Mouse (Mus musculus) cerebellum, adult 8-10 months (tissue): ENCODE data around the gene Rasal3.

Experiments used
- DNase-seq: peaks from one replicate; pipeline ENCODE4 v3.0.0; 2022

The Rasal3 gene

DNA sequence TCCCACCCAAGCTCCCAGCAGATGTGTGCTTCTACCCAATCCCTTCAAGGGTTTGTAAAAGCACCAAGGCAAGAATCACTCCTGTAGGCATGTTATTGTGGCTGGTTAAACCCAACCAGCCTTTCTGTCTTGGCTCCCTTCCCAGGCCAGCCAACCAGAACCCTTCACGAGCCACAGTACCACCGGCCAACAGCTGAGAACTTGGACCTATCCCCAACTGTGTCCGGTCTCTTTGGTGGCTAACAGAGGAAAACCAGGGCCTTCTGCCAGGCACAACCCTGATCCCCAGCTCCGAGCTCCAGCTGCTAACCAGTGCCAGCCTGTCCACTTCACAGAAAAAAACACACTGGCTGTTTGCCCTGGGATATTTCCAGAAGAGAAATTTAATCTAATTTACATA, 49.7 kb downstream of the Rasal3 start:
- peak; percentile 63 for DNase-seq

DNA sequence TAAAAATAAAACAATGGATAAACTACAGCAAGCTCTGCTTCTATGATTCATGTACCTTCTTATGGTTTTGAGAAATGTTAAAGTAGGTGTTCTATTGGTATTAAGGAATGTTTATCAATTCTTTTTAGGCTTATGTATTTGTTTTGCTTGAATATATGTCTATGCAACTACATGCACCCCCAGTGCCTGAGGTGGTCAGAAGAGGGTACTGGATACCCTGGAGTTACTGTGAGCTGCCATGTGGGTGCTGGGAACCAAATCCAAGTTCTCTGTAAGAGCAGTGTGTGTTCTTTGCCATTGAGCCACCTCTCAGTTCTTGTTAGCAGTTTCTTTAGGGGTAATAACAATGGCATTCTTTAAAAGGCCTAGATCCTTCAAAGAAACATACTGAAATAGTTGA, 51.7 kb downstream of the Rasal3 start:
- DNase-seq, result no peak

- DNase-seq, result no peak
Measured at GRCm38 (mm10) chr17:32351269-32351668, 52.1 kb downstream of the Rasal3 start.

DNA sequence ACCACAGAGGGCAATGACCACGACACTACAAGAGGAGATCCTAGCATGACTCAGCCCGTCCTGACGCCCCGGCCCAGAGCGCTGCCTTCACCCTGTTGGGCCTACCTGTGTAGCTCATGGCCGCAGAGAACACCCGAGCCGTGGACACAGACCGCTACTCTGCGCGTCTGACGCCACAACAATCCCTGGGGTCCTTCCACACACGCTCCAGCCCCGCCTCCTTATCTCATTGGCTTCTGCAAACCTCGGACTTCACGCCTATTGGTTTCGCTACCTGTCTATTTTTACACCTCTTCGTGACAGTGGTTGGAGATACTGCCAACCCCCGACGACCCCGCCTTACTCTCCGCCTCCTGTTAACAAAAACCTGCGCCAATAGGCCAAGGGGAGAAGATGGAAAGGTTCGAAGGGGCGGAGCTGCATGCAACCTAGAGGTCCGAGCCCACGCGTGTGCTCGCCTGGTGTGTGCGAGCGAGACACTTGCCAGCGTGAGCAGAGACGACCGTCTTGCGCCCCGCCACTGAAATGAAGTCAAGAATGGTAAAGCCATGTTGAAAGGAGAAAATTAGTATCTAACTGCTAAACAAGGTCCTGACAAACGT, 52.9 kb downstream of the Rasal3 start, which contains the start of gene Akap8l:
Akap8l (minus strand) TSS at position 226 of the 602 bp plus-strand sequence.
- DNase-seq, result peak; percentile 97

- no peak for DNase-seq
Measured at GRCm38 (mm10) chr17:32349851-32350381, 53.5 kb downstream of the Rasal3 start.

GRCm38 (mm10) chr17:32349037-32349732, 54.2 kb downstream of the Rasal3 start:
- peak; percentile 47 for DNase-seq

GRCm38 (mm10) chr17:32348406-32348805, 55.0 kb downstream of the Rasal3 start:
- DNase-seq, result no peak

GRCm38 (mm10) chr17:32341102-32341501, 62.3 kb downstream of the Rasal3 start:
- DNase-seq, result no peak
